Mouse (Mus musculus): Measurements from ENCODE around the gene Tmem206.

- TF ChIP-seq CTCF (IDR thresholded peaks at IDR 0.05; ENCODE audit: low read depth) (no peak), EP300 (IDR thresholded peaks at IDR 0.05; ENCODE audit: low read depth) (no peak)
Observed at GRCm38 (mm10) chr1:191368193-191368592, 42.5 kb downstream of the Tmem206 start.

Measured in liver, postnatal 0 days (tissue).